Mouse (Mus musculus) ovary, postnatal 10 days (tissue): ENCODE measurements around the gene Steap1.

Experiments
- DNase-seq: peaks from one replicate; pipeline ENCODE4 v3.0.0; 2022; ENCODE audit warnings: low spot score

Steap1 gene

DNA sequence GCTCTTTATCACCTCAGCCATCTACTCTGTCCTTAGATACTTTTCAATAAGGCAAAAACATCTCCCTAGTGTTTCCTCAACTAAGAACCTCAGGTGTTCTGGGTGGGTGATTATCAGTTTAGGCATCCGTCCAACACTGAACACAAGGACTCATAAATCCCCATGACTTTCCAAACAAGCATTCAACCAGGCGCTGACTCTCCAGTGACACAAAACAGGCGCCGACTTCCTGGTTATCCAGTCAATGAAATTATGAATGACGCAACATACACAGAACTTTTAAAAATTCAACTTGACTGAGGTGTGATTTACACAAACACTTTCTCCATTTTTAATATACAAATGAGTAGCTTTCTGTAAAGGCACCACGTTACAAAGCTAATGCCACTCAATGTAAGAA, 60.9 kb downstream of the Steap1 start:
- DNase-seq, result no peak

DNA sequence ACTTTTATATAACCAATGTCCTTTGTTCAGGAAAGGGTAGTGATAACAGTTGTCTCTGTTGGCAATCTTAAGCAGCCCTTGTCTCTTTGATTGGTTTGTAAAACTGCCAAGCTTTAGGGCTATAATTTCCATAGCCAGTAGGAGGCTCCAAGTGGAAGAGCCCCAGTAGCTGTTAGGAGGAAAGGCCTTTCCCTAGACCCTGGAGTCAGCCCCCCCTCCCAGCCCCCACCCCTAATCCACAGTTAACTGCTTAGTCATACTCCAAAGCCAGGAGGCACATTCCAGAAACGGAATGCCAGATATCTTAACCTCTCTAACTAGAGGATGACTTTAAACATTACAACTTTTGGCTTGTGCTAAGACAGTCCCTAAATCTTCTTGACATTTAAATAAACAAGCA, 62.2 kb downstream of the Steap1 start:
- no peak for DNase-seq
